Mouse (Mus musculus) layer of hippocampus, postnatal 36 days (tissue): ENCODE results near the gene Btnl1. TPM values are rescaled to one million over a fixed set of nuclear protein-coding genes. Genes with fewer than 3 reads are reported as not detected.

Source experiments
- DNase-seq, 2 experiments: peaks; one replicate each; pipeline ENCODE4 v3.0.0; 2022
- total RNA-seq, 2 experiments: library from RNA; stranded (reverse); gene quantifications; 2 replicates each; pipeline ENCODE4 v1.2.3; 2021

Btnl1 gene
- total RNA-seq = not detected

GRCm38 (mm10) chr17:34376847-34377246 lies at the start of gene Btnl1:
Gene Btnl1 (plus strand): TSS chr17:34377132.
- DNase-seq = no peak

GRCm38 (mm10) chr17:34329807-34330206 lies 47.1 kb upstream of the Btnl1 start:
- no peak for DNase-seq

DNA sequence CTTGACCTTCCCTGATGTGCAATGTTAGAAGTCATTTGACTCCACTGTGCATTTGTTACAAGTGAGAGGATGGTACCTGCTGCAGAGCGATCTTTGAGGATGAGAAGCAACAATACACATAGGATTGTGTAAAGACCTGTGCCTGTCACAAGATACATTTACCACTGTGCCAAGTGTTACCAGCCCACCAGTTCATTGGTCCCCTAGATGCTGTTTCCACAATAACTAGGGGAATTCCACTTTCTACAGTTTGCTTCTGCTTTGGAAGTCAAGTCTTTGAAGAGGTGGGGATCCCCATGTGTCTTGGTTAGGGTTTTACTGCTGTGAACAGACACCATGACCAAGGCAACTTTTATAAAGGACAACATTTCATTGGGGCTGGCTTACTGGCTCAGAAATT lies 45.7 kb upstream of the Btnl1 start:
- DNase-seq = no peak

DNA sequence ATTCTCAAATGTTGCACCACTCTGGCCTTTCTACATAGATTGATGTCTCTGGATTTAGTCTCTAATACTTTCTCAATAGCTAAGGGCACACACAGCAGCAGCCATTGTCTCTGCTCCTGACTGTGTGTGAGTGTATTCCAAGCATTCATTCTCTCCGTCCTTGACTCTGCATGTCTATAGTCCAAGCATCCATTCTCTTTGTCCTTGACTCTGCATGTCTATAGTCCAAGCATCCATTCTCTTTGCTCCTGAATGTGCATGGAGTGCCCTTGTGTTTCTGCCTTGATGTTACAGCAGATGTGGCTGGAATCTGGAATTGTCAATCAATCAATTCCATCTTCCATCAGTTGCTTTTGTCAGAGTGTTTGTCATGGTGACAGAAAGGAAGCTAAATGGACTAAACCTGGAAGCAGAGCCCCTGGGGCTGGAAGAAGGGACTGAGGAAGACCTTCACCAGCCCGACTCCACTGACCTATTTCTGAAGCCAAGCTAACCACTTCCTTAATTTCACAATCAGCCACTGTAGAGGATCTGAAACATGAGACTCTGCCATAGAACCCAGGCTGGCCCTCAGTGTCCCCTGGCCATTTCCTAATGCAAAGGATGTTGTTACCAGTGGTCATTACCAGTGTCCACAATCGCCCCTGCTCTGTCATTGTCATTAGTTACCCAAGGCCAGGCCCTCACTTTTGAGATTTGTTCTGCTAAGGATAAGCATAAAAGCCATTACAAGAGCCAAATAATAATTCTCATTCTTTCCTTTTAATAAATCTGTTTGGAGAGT lies 36.1 kb upstream of the Btnl1 start:
- no peak for DNase-seq

DNA sequence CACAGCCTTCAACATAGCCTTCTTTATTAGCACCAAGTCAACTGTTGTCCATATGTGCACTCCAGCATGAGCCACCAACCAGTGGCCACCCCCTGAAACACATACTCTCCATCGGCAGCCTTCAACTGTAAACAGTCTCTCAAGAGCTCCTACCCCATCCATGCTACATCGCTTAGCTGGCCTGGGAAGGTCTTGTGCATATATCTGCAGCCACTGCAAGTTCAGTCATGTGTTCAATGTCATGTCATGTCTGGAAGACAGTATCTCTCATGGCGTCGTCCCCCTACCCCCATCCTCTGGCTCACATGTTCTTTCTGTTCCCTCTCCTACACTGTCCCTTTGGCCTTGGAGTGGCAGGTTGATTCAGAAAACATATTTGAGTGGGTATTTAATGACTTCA lies 32.0 kb upstream of the Btnl1 start:
- DNase-seq = no peak

DNA sequence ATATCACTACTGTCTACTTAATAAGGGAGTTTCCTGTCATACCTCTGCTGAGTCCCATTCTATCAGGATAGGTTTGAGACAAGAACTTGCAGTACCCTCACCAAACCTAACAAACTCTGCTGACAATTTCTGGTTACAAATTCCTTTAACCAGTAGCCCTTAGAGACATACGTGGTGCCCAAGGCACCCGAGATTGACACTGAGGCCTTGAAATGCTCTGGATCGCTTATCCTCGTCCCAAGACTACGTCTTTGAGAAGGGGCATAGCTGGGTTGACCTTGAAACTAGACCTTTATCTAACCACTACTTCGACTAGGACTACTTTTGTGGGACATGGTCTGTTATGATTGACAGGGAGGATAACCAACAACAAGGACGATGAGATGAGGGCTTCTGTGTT lies 31.4 kb upstream of the Btnl1 start:
- DNase-seq = no peak

DNA sequence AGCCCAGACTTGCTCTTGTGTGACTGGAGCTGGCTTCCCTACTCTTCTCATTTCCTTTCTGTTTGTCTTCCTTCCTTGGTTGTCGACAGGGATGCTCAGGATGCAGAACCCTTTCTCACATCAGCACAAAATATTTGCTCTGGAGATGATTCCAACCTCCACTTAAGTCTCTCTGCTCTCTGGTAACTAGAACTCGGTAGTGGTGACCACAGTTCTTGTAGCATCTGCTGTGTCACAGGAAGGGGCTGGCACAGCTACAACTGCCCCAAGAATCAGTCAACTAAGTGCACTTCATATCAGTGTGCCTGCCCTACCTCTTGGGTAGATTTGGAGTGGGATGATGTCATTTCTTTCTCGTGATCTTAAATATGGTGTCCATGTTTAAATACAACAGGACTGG lies 30.9 kb upstream of the Btnl1 start:
- no peak for DNase-seq

GRCm38 (mm10) chr17:34347606-34348308 lies 29.2 kb upstream of the Btnl1 start:
- DNase-seq = peak in 1 of 2 experiments; percentile 33

DNA sequence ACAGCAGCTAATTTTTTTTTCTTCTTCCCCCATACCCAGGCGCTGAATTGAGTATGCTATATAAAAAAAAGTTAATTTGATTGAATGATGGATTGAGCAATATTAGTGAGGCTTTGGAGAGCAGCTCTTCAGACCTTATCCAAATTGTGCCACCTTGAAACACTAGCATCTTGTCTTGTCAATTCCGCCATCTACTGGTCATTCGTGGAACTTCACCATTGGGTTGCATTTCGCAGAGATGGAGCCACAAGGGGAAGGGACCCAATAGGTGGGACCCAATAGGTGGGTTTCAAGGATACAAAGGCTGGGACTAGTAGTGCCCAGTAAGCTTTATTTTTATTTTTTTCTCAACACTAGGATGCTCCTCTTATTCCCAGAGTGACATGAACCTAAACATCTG lies 27.5 kb upstream of the Btnl1 start:
- peak; percentile 61 to 73 for DNase-seq

DNA sequence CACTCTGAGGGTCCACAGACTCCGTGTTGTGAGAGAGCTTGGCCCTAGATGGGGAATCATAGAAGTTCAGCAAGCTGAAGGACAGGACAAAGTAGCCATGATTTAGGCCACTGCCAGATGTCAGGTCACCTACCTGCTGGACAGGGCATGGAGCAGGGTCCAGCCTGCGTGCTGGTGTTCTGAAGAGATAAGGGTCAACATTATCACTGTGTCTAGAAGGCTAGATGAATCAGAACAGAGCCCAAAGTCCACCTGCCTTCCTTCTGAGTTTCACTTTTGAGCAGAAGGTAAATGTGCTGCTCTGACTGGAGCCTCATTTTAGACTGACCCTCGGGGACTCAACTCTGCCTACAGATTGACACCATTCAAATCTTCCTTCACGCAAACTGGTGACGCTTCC lies 22.4 kb upstream of the Btnl1 start, which contains the start of gene Btnl2:
Gene Btnl2, plus strand, starts transcription at position 284 of the 400 bp plus-strand sequence.
- no peak for DNase-seq

DNA sequence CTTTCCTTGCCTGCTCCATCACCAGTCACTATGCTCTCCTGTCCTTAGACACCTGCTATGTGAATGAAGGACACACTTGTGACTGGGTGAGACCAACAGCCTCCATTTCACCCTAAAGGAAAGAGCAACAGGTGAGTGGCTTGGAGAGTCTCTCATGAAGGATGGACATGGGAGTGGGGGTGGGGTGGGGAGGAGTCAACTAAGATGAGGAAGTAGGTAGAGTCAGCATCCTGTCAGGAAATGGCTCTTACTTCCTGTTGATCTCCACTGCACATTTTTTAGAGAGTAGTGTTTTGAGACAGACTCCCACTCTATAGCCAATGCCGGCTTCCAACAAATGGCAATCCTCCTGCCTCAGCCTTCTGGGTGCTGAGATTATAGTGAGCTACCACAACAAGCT lies 22.0 kb upstream of the Btnl1 start:
- DNase-seq = no peak

DNA sequence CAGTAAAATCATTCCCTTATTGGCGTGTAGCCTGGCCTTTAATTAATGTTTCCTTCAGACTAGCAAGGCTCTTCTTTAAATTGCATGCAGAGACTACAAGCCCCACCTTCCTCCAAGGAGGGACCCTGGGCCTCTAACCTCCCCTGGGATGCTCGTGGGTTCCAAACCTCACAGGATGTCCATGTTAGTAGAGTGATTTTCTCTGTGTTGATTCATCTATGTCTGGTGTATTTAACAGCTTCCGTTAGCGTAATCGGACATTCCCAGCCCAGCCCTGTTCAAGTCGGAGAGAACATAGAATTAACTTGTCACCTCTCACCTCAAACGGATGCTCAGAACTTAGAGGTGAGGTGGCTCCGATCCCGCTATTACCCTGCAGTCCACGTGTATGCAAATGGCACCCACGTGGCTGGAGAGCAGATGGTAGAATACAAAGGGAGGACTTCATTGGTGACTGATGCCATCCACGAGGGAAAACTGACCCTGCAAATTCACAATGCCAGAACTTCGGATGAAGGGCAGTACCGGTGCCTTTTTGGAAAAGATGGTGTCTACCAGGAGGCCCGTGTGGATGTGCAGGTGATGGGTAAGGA lies 13.9 kb upstream of the Btnl1 start:
- no peak for DNase-seq

- no peak for DNase-seq
These were observed 13.1 kb upstream of the Btnl1 start for GRCm38 (mm10) chr17:34363676-34364310.

- DNase-seq = no peak
These were observed 11.9 kb upstream of the Btnl1 start for GRCm38 (mm10) chr17:34365031-34365430.

GRCm38 (mm10) chr17:34370563-34370962 lies 6.4 kb upstream of the Btnl1 start:
- DNase-seq = no peak

- no peak for DNase-seq
These were observed 3.8 kb upstream of the Btnl1 start for GRCm38 (mm10) chr17:34373055-34373709.

- DNase-seq = no peak
These were observed 698 bp downstream of the Btnl1 start for GRCm38 (mm10) chr17:34377450-34378209.

- DNase-seq = no peak
These were observed 1.8 kb downstream of the Btnl1 start for GRCm38 (mm10) chr17:34378716-34379115.

DNA sequence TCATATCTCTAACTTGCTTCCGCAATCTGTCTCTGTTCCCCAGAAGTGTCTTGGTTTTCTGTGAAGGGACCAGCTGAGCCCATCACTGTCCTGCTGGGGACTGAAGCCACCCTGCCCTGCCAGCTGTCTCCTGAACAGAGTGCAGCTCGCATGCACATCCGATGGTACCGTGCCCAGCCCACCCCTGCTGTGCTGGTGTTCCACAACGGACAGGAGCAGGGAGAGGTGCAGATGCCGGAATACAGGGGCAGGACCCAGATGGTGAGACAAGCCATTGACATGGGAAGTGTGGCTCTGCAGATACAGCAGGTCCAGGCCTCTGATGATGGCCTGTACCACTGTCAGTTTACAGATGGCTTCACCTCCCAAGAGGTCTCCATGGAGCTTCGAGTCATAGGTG lies 2.5 kb downstream of the Btnl1 start:
- no peak for DNase-seq

DNA sequence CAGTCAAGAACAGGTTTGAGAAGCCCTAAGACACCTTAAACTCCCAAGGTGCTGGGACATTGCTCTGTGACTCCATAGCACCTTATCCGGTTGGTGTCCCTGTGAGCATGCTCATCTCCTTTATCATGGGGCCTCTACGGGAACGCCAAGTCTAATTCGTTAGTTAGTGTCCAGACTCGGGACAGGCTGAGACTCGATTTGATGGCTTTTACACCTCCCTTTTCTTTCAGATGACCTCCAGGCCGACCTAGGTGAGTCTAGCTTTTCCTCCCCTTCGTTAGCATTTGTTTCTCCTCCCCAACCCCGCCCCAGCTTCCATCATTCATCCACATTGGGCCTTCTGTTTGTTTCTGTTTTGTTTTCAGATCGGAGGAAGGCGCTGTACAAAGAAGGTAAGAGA lies 4.9 kb downstream of the Btnl1 start:
- DNase-seq = no peak

DNA sequence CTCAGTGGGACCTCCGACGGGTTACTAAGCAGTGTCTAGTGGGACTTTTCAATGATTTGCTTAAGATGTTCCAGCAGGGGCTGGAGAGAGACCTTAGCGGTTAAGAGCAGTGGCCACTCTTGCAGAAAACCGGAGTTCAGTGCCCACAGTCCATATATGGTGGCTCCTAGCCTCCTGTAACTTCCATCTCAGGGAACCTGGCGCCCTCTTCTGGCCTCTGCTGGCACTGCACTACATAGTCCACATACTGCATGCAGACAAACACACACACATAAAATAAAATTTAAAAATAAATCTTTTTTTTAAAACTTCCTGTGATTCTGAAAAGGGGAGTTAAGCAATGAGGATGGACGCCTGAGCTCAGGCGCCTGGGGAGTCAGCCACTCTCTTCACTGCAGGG lies 6.3 kb downstream of the Btnl1 start:
- no peak for DNase-seq

DNA sequence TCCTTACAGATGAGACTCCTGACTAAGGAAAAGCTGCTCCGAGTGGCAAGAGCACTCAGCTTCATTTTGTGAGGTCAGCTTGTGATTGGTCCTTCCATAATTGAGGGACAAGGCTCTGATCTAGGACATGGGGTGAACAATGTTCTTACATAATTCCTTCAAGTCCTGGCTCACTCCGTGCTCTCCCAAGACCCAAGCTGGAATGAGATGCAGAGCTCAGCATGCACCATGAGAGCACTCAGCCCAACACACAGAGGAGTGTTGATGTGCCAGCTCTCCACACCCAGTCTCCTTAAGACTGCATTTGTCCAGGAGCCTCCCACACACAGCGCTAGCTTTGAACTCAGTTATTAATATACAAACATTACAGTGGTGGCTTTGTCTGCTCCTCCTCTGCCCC lies 7.8 kb downstream of the Btnl1 start:
- DNase-seq = no peak
